Mouse (Mus musculus) testis, adult 2 months (tissue): ENCODE data around the gene Tgfbr2.

Source experiments
- CTCF ChIP-seq: fragments of 200-500 bp; IDR thresholded peaks from 2 replicates; pipeline ENCODE4 v1.5.1; 2012; ENCODE audit warnings: low read depth, mild to moderate bottlenecking, inconsistent platforms, low read length, moderate library complexity; ENCODE audit not compliant: control insufficient read depth, insufficient read depth, insufficient replicate concordance
- POLR2A ChIP-seq: fragments of 200-500 bp; IDR thresholded peaks from 2 replicates; pipeline ENCODE4 v1.6.1; 2012; ENCODE audit warnings: low read depth, mild to moderate bottlenecking, inconsistent platforms, low read length, moderate library complexity; ENCODE audit not compliant: control insufficient read depth

DNA sequence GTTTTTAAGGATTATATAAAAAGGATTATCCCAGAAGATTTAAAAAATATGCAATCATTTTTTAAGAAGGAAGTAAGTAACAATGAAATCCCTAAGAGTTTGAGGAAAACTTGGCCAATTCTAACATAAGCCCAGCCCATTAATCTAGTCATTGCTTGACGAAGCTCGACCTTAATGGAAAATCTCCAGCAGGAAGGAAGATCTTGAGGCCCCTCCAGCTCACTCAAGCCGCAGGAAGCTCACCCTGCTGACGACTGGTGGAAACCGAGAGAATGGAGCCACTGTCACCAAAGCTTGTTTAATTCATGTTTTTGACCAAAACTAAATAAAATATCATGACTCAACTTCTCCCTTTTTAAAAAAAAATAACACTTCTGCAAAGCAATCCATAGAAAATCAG lies 18.7 kb downstream of the Tgfbr2 start:
- TF ChIP-seq CTCF (no peak), POLR2A (no peak)
